Mouse (Mus musculus) megakaryocyte, embryonic 14.5 days (primary cell): ENCODE results near the gene Flot2. TPM values are rescaled to one million over a fixed set of nuclear protein-coding genes. Genes with fewer than 3 reads are reported as not detected.

Experiments used
- H3K27me3 ChIP-seq: replicated peaks from 2 replicates; pipeline ENCODE3; 2012; ENCODE audit warnings: inconsistent platforms
- H3K36me3 ChIP-seq: replicated peaks from 2 replicates; pipeline ENCODE3; 2012; ENCODE audit warnings: low read length, inconsistent platforms, mixed read lengths
- H3K4me1 ChIP-seq: 2 replicates; pipeline ENCODE4 v1.6.1; 2012; ENCODE audit warnings: inconsistent platforms
- H3K4me3 ChIP-seq: replicated peaks from 2 replicates; pipeline ENCODE3; 2012; ENCODE audit warnings: moderate library complexity, mild to moderate bottlenecking, inconsistent platforms
- H3K9me3 ChIP-seq: 2 replicates; pipeline ENCODE4 v1.6.1; 2012; ENCODE audit warnings: inconsistent platforms
- FLI1 ChIP-seq: IDR thresholded peaks from 2 replicates; pipeline ENCODE4 v1.6.1; 2012; ENCODE audit warnings: low read length, inconsistent platforms, mixed read lengths
- GATA1 ChIP-seq: IDR thresholded peaks from 3 replicates; pipeline ENCODE4 v1.6.1; 2012; ENCODE audit warnings: mixed read lengths, low read length, inconsistent platforms, borderline replicate concordance
- polyA plus RNA-seq: library from polyadenylated mRNA; stranded (reverse); fragments of >175 nt; gene quantifications from 2 replicates; pipeline ENCODE4 v1.2.3, GENCODE M21; 2012; ENCODE audit warnings: low replicate concordance; ENCODE audit not compliant: insufficient read depth

Flot2 gene
- 2.2 and 9.5 TPM in 2 replicates for polyA plus RNA-seq

DNA sequence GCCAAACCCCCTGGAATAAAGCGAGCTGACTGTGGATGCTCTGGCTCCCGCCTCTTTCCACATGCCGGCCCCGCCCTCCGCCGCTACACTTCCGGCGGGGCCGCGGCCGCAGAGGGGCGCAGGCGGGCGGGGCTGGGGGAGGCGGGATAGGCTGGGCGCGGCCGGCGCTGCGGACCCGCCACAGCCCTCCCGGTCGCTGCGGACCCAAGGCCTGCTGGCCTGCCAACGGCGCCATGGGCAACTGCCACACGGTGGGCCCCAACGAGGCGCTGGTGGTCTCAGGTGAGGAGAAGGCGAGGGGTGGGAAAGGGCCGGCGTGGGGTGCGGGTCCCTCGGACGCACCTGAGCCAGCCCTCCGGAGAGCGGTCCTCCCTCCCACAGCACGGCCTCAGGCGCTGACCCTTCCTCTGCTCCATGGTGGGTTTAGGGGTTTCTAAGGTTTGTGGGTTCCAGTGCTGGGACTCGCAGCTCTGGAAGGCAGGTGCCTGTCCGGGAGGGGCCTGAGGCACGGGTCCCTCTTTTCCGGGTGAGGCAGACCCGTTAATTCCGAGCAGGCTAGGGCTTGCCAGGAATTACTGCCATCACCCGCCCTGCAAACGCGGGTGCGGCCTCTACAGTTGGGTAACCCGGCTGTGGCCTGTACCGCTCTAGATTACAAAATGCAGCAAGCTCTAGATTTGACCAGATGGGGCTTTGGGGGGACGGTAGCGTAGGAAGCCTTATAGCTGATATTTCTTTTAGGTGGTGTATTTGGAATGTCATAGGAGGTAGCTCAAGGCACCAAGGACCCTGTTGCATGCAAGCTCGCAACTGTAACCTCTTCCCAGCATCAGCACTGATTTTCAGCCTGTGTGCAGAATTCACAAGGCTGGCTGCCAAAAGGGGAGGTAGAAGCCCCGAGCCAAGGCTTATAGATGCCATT, at the start of gene Flot2:
Gene Flot2, plus strand, starts transcription at position 101 of the 922 bp plus-strand sequence.
- H3K4me1 ChIP-seq = peaks cover 30% of the 10 kb centered on the region
- TF ChIP-seq GATA1 (no peak), FLI1 (no peak)
- no peaks in the 10 kb centered on the region for H3K9me3 ChIP-seq
- peak within 1 kb of the TSS; percentile 90 for H3K4me3 ChIP-seq
- peaks cover 16% of the 10 kb centered on the region for H3K36me3 ChIP-seq
- H3K27me3 ChIP-seq = peaks cover 4% of the 10 kb centered on the region

DNA sequence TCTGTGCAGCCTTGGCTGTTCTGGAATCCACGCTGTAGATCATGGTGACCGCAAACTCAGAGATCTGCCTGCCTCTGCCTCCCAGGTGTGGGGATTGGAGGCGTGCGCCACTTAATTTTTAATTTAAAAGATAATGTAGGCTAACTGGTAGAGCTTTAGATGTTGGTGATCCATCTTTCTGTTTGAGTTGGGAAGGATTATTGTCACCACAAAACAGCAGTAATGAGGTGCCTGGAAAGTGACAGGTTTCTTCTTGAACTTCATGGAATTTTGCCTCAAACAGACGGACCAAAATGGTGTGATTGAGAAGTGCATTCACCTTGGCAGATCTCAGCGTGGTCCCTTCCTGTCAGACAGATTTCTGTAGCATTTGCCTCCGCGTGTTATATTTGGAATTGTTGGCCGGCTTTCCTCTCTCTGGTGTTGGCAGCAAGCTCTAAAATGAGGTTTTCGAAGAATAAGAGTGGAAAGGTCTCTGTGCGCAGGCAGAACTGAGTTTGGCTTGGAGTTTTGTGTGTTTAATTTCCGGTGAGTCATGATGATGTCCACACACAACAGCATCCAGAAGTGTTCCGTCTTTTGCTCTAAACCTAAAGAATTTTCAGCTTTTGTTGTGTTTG, 48.5 kb upstream of the Flot2 start:
- H3K4me3 ChIP-seq = no peak overlapping the region
- TF ChIP-seq GATA1 (no peak), FLI1 (no peak)
- H3K4me1 ChIP-seq = peaks cover 28% of the 10 kb centered on the region
- no peaks in the 10 kb centered on the region for H3K27me3 ChIP-seq
- H3K9me3 ChIP-seq = no peaks in the 10 kb centered on the region
- H3K36me3 ChIP-seq = peaks cover 77% of the 10 kb centered on the region

DNA sequence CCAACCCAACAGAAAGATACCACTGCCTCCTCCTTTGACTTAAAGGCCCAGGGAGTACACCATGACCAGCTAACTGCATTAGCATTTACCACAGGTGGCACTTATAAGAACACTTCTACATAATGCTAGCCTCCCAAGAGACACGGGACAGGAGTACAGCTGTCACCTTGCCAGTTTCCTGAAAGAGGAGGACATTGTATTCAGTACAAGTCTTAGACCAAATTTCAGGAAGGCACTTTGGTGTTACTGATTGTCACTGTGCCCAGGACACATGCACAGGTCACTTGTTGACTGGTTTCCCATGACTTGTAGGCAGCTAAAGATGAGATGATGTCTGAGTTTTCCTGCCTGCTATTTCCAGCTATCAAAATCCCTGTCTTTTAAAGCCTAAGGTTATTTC, 42.2 kb upstream of the Flot2 start:
- no peak for TF ChIP-seq GATA1
- no peak for TF ChIP-seq FLI1
- H3K9me3 ChIP-seq = no peaks in the 10 kb centered on the region
- no peaks in the 10 kb centered on the region for H3K27me3 ChIP-seq
- H3K4me3 ChIP-seq = no peak overlapping the region
- H3K4me1 ChIP-seq = peaks cover 12% of the 10 kb centered on the region; the same call in 1 of the 2 replicates
- peaks cover 82% of the 10 kb centered on the region for H3K36me3 ChIP-seq

DNA sequence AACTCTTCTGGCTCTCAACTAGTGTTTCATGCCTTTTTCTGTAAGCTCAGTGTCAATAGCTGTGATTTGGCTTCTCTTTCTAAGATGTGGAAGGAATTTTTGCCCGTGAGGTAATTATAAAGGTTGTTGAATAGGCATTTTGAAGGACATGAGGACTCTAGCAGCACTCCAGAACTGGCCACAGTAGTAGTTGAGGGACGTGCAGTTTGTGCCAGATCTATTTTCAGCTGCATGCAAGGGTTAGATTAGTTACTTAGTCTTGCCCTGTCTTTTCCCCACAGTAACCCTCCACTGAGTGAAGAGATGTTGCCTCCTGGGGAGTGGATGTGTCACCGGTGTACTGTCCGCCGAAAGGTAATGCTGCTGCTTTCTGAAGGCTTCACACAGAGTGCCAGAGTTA, 31.3 kb upstream of the Flot2 start:
- Histone ChIP-seq H3K4me3 (no peak overlapping the region), H3K9me3 (no peaks in the 10 kb centered on the region), H3K36me3 (peaks cover 91% of the 10 kb centered on the region), H3K4me1 (peaks cover 43% of the 10 kb centered on the region), H3K27me3 (no peaks in the 10 kb centered on the region)
- no peak for TF ChIP-seq FLI1
- TF ChIP-seq GATA1 = no peak

DNA sequence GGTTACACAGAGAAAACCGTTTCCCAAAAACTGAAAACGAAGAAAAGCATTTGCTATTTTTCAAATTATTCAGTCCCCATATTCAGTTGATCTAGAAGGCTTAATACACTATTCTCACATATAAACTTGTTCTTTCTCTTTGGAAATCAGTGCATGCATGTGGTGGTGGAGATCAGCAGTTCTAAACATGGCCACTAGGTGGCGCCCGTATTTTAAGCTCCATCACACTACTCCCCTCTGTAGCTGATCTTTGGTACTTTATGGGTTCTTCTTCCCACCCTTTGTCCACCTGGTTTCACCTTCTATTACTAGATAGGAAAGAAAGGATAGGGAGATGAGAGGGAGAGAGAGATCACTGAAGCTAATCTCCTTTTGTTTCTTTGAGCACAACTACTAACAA, 18.1 kb upstream of the Flot2 start:
- TF ChIP-seq GATA1 (no peak), FLI1 (no peak)
- H3K36me3 ChIP-seq = peaks cover 98% of the 10 kb centered on the region
- no peaks in the 10 kb centered on the region for H3K4me1 ChIP-seq
- no peaks in the 10 kb centered on the region for H3K27me3 ChIP-seq
- no peaks in the 10 kb centered on the region for H3K9me3 ChIP-seq
- H3K4me3 ChIP-seq = no peak overlapping the region

DNA sequence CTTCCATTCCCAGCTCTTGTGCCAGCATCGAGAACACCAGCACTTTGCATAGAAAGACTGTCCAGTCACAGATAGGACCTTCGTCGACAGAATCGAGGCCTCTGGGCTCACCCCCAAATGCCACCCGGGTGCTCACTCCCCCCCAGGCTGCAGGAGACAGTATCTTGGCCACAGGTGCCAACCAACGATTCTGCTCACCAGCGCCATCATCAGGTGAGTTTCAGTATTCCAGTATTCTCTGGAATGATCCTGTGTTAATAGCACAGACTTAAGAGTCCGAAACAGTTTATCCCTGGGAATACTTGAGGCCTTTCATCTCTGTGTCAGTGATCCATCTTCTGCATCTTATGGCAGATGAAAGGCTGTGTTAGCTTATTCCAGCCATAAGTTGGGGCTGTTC, 14.1 kb upstream of the Flot2 start:
- no peak for TF ChIP-seq GATA1
- no peak for TF ChIP-seq FLI1
- H3K27me3 ChIP-seq = no peaks in the 10 kb centered on the region
- H3K9me3 ChIP-seq = no peaks in the 10 kb centered on the region
- no peak overlapping the region for H3K4me3 ChIP-seq
- peaks cover 1% of the 10 kb centered on the region; the same call in 1 of the 2 replicates for H3K4me1 ChIP-seq
- peaks cover 96% of the 10 kb centered on the region for H3K36me3 ChIP-seq

DNA sequence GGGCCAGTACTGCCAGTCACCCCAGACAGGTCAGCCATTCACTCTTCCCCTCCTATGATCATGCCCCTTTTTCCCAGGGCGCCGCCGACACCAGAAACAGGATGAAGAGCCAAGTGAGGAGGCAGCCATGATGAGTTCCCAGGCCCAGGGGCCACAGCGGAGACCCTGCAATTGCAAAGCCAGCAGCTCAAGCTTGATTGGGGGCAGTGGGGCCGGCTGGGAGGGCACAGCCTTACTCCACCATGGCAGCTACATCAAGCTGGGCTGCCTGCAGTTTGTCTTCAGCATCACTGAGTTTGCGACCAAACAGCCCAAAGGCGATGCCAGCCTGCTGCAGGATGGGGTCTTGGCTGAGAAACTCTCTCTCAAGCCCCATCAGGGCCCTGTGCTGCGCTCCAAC, 8.5 kb upstream of the Flot2 start:
- Histone ChIP-seq H3K4me1 (peaks cover 49% of the 10 kb centered on the region), H3K4me3 (no peak overlapping the region), H3K27me3 (no peaks in the 10 kb centered on the region), H3K9me3 (no peaks in the 10 kb centered on the region), H3K36me3 (peaks cover 65% of the 10 kb centered on the region)
- TF ChIP-seq GATA1 (no peak), FLI1 (no peak)

DNA sequence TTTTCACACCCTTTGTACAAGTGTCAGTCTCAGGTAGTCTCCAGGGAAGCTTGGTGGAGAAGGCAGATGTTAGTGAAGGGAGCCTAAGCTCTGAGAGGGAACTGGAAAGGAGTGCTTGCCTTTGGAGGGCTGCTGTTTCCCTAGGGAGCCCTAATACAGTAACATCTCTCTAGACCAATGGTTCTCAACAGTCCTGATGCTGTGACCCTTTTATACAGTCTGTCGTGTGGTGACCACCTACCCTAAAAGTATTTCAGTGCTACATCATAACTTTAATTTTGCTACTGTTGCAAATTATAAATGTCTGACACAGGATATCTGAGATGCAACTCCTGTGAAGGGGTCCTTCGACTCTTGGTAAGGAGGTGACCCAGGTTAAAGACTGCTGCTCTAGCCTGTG, 7.1 kb upstream of the Flot2 start:
- H3K36me3 ChIP-seq = peaks cover 59% of the 10 kb centered on the region
- no peak for TF ChIP-seq GATA1
- TF ChIP-seq FLI1 = no peak
- H3K27me3 ChIP-seq = no peaks in the 10 kb centered on the region
- no peaks in the 10 kb centered on the region for H3K9me3 ChIP-seq
- no peak overlapping the region for H3K4me3 ChIP-seq
- H3K4me1 ChIP-seq = peaks cover 51% of the 10 kb centered on the region

DNA sequence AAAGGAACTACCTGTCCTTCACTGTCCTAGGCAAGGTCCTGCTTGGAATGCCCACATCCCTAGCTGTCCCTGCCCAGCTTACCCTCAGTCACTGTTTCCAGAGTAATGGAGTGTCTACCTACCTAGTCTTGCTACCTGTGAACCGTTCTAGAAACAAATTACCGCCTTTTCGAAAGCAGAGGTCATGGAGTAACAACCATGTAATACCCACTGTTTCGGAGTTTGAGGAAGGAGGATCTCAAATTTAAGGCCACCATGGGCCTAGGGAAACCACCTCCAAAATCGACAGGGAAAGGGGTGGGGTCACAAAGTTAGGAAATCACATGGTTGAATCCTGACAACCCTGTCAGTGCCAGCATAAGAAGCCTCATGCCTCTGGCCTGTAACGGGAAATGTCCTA, 6.3 kb upstream of the Flot2 start:
- Histone ChIP-seq H3K4me1 (peaks cover 51% of the 10 kb centered on the region), H3K36me3 (peaks cover 51% of the 10 kb centered on the region), H3K9me3 (no peaks in the 10 kb centered on the region), H3K27me3 (no peaks in the 10 kb centered on the region), H3K4me3 (peak overlapping the region; percentile 93)
- TF ChIP-seq GATA1 = no peak
- TF ChIP-seq FLI1 = no peak
